Mouse (Mus musculus) inflammation-experienced regulatory T-cells, adult 16 weeks (primary cell): ENCODE results near the gene Trp53rkb. TPM values are rescaled to one million over a fixed set of nuclear protein-coding genes. Genes with fewer than 3 reads are reported as not detected.

Source experiments
- polyA plus RNA-seq: library from polyadenylated mRNA; unstranded; fragments of 100-300 nt; shearing (Covaris generic); gene quantifications from one replicate; pipeline ENCODE4 v1.2.1, GENCODE M21; 2017

Trp53rkb gene
- 1.1 TPM for polyA plus RNA-seq

DNA sequence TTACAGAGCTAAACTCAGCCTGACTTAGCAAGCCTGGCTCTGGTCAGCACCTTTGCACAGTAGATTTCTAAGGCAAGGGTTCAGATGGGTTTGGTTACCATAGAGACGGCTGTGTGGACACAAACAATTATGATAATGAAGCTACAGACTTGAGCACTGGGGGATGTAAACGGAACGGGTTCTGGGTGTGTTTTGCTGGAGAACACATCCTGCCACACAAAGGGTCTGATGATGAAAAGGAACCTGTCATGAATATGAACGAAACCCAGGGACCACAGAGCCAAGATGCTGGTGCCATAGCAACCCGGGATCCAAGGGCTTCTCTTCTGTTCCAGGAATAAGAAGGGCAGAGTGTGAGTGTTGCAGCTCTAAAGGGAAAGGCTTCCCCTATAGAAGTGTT is at the start of gene Trp53rkb:
Gene Trp53rkb (plus strand): TSS at position 177 of the 400 bp plus-strand sequence.

GRCm38 (mm10) chr2:166805250-166806172 is 13.2 kb downstream of the Trp53rkb start, which contains the start of gene Arfgef2:
Arfgef2 (plus strand) TSS chr2:166805588.

Other genes starting within 250 kb of the Trp53rkb start
- 26.7 TPM for gene Prex1, start 78.7 kb upstream of the Trp53rkb start, polyA plus RNA-seq
- gene Arfgef2, start 13.1 kb downstream of the Trp53rkb start, polyA plus RNA-seq = 5.4 TPM
- gene Cse1l, start 113.5 kb downstream of the Trp53rkb start, polyA plus RNA-seq = 89.4 TPM
- gene Stau1, start 203.8 kb downstream of the Trp53rkb start, polyA plus RNA-seq = 101 TPM
- gene Ddx27, start 222.7 kb downstream of the Trp53rkb start, polyA plus RNA-seq = 94.6 TPM